Mouse (Mus musculus) kidney, adult 18-20 months (tissue): Measurements from ENCODE around the gene Frmd4a.

Source experiments
- DNase-seq: peaks from one replicate; pipeline ENCODE4 v3.0.0; 2021

Gene Frmd4a

DNA sequence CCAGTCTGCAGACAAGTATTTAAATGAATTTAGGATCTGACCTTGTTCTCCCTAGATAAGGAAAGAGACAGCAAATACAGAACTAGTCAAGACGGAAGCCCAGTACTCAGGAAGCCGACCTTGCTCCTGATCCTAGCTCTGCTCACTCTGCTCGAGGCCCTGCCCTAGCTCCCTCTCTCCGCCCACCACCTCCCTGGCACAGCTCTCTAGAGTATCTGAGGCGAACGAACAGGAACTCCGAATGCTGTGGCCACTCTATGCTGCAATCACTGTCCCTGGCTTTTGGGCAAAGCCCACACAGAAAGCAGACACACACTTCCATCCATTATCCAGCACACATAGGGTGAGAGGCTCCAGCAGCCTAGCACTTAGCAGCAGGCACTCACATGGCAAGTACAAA, 619.1 kb downstream of the Frmd4a start:
- DNase-seq, result no peak

DNA sequence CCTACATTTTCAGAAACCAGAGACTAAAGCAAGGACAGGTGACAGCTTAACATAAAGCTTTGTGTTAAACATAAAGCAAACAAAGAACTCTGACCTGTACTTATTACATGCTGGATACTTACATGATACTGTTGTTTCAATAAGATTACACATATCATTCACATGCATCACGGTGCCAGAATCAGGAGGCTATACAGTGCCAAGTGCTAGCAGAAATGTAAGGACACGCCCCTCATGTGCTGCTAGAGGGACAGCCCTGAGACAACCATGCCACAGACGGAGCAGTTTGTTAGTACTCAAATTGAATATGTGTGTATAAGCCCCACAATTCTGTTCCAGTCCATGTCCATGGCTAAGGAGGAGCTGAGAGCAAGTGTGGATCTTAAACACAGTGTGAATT, 620.7 kb downstream of the Frmd4a start:
- no peak for DNase-seq

DNA sequence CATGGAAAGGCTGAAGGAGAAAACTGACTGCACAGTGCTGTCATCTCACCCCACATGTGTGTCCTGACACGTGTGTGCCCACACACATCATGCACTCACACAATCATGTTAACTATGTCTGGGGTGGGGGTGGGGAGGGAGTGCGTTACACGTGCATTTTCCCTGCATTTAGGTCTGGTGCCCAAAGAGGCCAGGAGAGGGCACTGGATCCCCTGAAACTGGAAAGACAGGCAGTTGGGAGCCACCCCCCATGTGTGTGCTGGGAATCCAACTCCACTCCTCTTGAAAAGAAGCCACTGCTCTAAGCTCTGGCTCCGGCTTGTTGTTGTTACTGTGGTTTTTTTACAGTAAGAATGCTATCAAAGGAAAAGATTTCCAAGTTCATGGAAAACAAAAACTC, 627.5 kb downstream of the Frmd4a start:
- no peak for DNase-seq

DNA sequence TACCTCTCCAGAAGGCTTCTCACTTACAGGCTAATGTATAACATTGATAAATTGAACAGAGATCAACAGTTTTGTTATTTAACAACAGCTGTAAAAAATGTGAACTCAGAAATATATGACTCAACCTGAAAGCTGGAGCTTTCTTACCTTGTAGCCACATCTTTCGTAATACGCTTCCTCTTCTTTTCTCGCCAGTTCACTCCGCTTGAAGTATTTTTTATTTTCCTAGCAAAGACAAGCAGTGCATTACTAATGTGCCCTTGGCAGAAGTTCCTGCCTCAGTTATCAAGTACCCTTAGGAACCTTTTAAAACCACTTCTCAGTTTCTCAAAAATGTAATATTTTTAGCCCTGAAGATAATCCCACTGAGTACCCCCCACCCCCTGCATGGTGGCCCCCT, 630.6 kb downstream of the Frmd4a start:
- DNase-seq, result no peak

DNA sequence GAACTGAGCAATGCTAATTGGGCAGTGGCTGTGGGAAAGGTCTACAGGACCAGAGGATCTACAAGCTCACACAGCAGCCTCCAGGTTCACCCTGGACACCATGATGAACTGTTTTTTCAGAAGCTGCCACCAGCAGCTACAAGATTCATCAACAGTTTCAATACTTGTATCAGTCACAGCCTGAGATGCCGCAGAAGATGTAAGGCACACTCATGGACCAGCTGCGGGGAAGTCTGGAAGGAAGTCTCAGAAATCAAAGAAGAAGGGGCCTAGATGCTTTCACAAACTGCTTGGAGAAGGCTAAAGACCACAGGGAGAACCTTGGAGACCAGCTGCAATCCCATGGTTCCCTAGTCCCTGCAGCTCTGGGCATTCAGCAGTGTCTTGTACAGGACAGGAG, 632.1 kb downstream of the Frmd4a start:
- DNase-seq, result no peak

DNA sequence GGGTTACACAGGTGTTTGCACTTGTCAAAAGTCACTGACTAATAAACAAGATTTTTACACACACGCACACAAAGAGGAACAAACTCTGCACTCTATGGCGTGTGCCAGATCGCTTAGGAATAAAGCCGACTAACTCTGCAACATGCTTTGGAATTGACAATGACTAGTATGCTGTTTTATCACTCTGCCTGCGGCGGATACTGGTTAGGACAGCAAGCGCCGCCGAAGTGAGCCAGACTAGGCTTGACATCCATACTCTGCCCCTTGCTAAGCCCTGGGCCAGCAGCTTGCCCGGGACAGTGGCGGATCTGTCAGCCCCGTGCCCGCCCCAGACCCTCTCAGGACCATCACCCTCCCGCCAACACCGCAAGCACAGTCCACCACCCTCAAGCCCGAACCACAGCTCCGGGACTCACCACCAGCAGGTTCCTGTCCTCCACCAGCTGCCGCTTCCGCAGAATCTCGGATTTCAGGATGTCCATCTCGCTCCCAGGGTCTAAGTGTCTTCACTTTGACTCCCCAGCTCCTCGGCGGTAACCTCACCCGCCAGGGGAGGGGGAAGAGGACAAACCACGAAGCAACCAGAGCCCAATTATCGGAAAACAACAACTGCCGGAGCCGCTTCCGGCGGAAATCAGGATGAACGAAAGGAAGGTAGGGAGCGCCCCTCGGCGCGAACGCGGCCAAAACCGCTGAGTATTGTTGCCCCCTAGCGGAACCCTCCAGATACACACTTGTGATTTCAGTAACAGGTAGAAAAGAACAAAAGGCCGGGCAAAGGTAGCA, 634.2 kb downstream of the Frmd4a start, which contains the start of gene Prpf18:
Prpf18 (minus strand) TSS at position 614 of the 786 bp plus-strand sequence.
- peak; percentile 91 for DNase-seq

DNA sequence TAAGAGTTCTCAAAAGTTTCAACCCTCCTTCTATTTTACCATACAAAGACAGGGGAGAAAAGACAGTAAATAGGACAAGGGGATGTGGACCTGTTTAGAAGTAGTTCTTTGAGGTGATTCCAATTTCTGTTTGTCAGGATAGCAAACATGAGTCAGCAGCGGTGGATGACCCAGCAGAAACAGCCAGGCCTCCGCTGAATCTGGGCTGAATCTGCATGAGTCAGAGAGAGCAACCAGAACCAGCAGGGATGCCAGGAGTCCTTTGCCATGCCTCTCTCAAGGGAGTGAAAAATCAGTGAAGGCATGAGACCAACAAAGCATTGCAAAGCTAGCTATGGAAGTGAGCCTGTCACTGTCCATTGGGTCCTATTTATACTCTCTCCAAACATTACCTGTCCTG, 643.2 kb downstream of the Frmd4a start:
- DNase-seq, result no peak
